Mouse (Mus musculus) gastrocnemius, adult 8-10 months (tissue): Measurements from ENCODE around the gene Mybph. TPM values are rescaled to one million over a fixed set of nuclear protein-coding genes. Genes with fewer than 3 reads are reported as not detected.

ENCODE experiments used
- DNase-seq, 2 experiments: peaks; one replicate each; pipeline ENCODE4 v3.0.0; 2022; ENCODE audit warnings: low spot score in 2 of 2
- total RNA-seq, 4 experiments: library from RNA; stranded (reverse); gene quantifications; 2 replicates each; pipeline ENCODE4 v1.2.4; 2022

The Mybph gene
- total RNA-seq, 4 experiments from 2014 or later = 239 to 486 (median 316) TPM

GRCm38 (mm10) chr1:134184089-134184488, 9.2 kb upstream of the Mybph start:
- DNase-seq = no peak

- no peak for DNase-seq
Measured at GRCm38 (mm10) chr1:134188217-134188616, 5.0 kb upstream of the Mybph start.

GRCm38 (mm10) chr1:134188989-134189729, 4.1 kb upstream of the Mybph start:
- no peak for DNase-seq

GRCm38 (mm10) chr1:134191192-134191591, 2.1 kb upstream of the Mybph start:
- DNase-seq = peak in 1 of 2 experiments; percentile 47

- DNase-seq = no peak
Measured at GRCm38 (mm10) chr1:134192024-134192423, 1.2 kb upstream of the Mybph start.

GRCm38 (mm10) chr1:134193674-134194197, 488 bp downstream of the Mybph start:
- DNase-seq = peak in 1 of 2 experiments; percentile 23

GRCm38 (mm10) chr1:134194298-134195022, 1.2 kb downstream of the Mybph start:
- peak in 1 of 2 experiments; percentile 25 for DNase-seq

GRCm38 (mm10) chr1:134195117-134195516, 1.9 kb downstream of the Mybph start:
- peak in 1 of 2 experiments; percentile 19 for DNase-seq

GRCm38 (mm10) chr1:134195571-134195970, 2.3 kb downstream of the Mybph start:
- DNase-seq = no peak

- peak; percentile 80 to 87 for DNase-seq
Measured at GRCm38 (mm10) chr1:134195979-134196378, 2.7 kb downstream of the Mybph start.

GRCm38 (mm10) chr1:134196386-134196785, 3.1 kb downstream of the Mybph start:
- peak; percentile 77 to 83 for DNase-seq

GRCm38 (mm10) chr1:134197325-134197982, 4.2 kb downstream of the Mybph start:
- no peak for DNase-seq

GRCm38 (mm10) chr1:134198197-134198995, 5.1 kb downstream of the Mybph start:
- no peak for DNase-seq

GRCm38 (mm10) chr1:134200481-134200880, 7.2 kb downstream of the Mybph start:
- DNase-seq = no peak

- DNase-seq = no peak
Measured at GRCm38 (mm10) chr1:134200998-134201686, 7.9 kb downstream of the Mybph start.

GRCm38 (mm10) chr1:134201751-134202420, 8.6 kb downstream of the Mybph start:
- peak in 1 of 2 experiments; percentile 63 for DNase-seq

GRCm38 (mm10) chr1:134204230-134204629, 11.0 kb downstream of the Mybph start:
- DNase-seq = no peak

- no peak for DNase-seq
Measured at GRCm38 (mm10) chr1:134205296-134206018, 12.2 kb downstream of the Mybph start.

- no peak for DNase-seq
Measured at GRCm38 (mm10) chr1:134206085-134206484, 12.8 kb downstream of the Mybph start.
